Mouse (Mus musculus) B cell, adult 2 months (primary cell): ENCODE measurements around the gene Ndel1.
"Not testable (repeated sequence)": the region's sequence is repeated elsewhere in the genome, so short reads cannot be mapped to it uniquely, and the experiment has no call there.

Experiments
- DNase-seq, 2 experiments: peaks; one replicate each; pipeline ENCODE4 v3.0.0; 2022

The Ndel1 gene

DNA sequence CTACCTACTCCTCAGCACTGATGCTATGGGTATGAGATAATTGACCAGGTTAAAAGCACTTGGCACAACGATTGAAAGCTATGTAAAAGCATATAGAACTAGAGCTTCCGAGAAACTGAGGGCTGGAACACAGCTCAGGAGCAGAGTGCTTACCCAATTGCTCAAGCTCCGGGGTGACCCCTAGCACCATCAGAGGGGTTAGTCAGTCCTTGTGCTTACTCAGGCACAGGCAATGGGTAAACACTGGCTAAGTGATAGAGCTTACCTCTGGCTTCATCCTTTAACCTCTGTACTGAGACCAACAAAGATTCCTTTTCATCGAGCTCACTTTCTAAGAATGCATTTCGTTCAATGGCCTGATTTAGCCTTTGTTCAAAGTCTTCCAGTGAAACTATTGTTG, 32.1 kb downstream of the Ndel1 start:
- DNase-seq = no peak

DNA sequence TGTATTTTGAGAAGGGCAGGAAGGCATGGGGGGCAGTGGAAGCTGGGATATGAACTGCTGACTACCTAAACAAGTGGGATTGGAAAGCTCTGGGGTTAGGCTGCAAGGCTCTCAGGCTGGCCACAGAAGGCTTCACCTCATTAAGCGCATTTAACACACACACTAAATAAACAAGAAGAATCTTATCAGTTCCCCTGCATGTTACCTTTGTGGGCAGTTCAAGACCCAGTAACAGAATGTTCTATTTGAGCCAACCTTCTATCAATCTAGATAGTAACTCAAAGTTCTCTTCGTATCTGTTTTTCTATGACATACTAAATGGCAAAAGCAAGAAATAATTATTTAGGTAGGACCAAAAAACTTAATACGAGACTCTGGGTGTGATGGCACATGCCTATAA, 36.6 kb downstream of the Ndel1 start:
- DNase-seq = no peak

DNA sequence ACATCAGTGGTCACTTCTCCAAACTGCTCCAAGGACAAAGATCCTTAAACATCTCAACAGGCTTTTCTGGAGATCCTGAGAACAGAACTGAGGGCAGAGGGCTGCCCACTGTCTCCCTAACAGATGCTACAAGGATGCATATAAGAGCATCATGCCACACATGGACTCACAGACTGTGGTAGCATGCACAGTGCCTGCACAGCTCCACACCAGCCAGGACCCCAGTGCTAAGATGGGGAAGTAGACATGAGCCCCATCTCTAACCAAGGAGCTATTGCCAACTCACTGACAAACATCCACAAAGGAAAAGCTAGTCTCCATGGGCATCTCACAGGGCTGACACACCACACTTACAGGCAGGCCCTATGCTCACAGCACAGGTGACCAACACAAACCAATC, 38.1 kb downstream of the Ndel1 start:
- no peak for DNase-seq

DNA sequence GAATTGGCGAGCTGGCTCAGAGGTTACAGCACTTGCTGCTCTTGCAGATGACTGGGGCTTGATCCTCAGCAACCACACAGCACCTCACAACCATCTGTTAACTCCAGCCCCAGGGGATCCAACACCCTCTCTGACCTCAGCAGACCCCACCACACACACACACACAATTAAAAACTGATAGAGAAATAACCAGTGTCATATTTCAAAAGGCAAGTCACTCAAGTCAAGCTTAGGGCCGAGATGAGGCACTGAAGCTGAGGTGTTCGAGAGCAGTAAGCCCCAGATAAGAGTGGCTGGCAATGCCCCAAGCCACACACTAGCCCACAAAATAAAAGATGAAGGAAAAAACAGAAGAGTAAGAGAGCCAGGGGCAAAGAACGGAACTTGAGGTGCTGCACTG, 38.9 kb downstream of the Ndel1 start:
- DNase-seq = no peak

DNA sequence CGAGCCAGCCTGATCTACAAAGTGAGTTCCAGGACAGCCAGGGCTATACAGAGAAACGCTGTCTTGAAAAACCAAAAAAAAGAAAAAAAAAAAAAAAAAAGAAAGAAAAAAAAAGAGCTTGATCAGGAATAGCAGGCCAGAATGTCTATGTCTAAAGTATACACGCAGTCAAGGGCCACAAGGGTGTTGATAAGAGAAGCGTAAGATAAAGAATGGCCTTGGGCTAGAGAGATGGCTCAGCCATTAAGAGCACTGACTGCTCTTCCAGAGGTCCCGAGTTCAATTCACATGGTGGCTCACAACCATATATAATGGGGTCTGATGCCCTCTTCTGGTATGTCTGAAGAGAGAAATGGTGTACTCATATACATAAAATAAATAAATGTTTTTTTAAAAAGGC, 40.1 kb downstream of the Ndel1 start:
- DNase-seq = not testable (repeated sequence)

DNA sequence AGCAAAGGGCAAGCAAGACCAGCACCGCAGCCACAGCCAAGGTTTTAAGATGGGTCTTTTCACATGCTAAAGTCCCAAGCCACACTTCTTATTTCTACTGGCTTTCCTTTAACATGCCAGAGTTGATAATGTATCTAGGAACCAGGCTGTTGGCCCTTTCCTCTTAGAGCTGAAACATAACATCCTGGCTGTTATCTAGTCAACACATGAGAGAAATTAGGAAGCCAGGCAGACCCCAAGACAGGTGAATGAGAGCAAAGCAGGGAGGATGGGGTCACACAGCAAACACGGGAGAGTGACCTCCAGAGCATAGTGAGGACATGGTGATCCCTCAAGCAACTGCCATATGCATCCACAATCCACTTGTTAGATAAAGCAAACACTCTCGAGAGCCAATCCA, 44.9 kb downstream of the Ndel1 start:
- no peak for DNase-seq

DNA sequence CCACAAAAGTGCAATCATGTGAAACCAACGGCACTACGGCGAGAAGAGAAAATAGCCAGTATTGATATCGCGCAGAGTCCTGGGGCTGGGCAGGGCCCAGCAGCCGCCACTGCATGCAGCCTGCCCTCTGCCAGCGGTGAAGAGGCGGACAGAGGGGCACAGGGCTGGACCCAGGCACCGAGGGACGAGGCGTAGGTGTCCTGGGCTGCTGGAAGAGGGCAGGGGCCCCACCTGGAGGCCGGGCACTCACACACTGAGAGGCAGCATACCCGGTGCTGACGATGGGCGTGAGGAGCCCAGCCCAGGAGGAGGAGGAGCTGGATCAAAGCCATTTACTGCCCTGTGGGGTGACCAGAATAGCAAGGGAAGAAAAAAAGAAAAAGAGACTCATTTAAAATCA, 49.3 kb downstream of the Ndel1 start:
- DNase-seq = no peak

DNA sequence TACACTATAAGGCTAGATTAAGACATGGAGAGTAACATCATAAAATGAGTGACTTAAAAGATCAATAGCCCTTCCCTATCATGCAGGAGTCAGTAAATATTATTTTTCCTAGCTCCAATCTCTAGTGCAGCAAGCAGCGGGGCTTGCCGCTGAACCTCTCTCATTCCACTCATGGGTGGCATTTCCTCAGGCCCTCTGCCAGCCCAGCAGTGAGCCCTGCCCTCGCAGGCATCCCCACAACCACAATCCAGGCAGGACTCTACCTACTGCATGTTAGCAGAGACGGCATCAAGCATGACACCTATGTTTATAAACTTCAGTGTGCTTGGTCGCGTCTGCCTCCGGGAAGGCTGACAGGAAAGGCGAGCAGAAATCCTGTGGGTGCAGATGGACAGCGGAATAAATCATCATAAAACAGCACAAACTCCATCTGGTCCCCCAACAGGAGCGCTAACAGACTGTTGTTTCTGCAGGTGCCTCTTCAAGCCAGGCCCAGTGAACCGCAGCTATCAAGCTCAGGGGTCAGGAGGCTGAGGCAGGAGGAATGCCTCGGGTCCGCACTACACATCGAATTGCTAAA, 52.3 kb downstream of the Ndel1 start:
- DNase-seq = no peak

DNA sequence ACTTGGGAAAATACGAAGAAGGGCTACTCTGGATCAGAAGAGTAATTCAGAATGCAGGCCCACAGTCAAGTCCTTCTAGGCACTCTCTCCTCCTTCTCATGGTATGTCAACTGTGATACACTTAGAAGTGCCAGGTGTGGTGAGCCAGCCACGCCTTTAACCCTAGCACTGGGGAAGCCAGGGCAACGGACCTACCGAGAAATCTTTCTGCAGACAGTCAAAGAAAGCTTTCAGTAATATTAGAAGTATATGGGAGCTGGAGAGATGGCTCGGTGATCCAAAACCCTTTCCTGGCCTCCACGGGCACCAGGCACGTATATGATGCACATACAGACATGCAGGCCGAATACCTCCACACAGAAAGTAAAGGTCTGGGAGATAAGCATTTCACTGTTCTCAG, 53.2 kb downstream of the Ndel1 start:
- DNase-seq = no peak

DNA sequence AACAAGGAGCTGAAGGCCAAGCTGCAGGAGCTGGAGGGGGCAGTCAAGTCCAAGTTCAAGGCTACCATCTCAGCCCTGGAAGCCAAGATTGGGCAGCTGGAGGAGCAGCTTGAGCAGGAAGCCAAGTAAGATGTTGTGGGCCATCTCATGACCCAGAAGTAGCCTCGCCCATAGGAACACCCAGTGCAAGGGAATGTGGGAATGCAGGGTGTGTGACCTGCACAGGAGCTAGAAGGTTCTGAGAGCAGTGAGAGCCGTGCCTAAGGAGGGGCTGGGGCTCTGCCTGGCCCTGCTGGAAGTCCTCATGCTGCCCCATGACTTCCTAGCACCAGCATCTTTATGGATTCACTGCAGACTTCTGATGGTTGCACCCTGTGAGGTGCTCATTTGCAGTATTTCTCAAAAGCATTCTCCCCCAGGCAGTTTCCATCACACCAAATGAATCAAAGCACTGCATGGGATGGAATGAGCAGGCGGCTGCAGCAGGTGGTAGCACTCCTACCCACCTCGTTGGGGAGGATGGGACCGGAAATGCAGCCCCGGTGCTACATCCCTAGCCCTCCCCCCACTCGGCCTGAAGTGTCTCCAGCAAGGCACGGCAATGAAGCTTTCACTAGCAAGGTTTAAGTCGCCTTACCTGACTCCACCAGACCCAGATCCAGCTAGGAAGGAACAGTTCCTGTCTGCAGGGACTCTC, 59.6 kb downstream of the Ndel1 start:
- DNase-seq = no peak

DNA sequence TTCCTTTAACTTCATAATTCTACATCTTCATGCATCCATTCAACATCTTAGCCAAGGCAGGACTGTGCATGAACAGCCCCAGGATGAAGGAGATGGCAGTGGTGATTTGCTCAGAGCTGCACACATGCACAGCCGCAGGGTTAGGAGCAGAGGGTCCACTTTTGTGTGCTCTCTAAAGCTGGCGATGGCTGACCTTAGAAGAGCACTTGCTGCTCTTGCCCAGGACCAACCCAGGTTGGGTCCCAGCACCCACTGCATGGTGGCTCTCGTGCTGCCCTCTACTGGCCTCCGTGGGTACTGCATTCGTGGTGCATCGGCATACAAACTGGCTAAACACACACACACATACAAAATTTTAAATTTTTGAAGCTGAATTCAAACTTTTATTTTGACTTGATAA, 63.9 kb downstream of the Ndel1 start:
- DNase-seq = peak; percentile 85

DNA sequence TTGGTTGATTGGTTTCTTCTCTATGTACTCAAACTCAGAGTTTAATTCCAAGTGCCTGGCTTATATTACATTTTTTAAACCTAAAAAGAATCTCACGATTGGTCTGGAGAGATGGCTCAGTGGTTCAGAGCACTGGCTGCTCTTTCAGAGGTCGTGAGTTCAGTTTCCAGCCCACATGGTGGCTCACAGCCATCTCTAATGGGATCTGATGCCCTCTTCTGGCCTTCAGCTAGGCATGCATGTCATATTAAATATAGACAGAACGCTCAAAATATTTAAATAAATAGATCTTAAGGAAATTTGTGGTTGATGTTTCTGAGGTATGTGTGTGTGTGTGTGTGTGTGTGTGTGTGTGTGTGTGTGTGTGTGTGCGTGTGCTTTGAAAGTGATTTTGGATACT, 66.5 kb downstream of the Ndel1 start:
- no peak for DNase-seq

DNA sequence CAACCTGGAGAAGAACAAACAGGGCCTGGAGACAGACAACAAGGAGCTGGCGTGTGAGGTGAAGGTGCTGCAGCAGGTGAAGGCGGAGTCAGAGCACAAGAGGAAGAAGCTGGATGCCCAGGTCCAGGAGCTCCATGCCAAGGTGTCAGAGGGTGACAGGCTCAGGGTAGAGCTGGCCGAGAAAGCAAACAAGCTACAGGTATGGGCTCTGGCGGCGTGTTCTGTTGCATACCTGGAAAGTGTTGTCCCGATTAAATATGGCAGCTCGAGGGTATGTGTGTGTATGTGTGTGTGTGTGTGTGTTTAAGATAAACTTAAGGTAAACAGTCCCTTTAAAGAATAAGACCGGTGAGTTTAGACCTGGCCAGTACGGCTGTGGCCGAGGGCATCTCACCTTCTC, 73.4 kb downstream of the Ndel1 start:
- no peak for DNase-seq

DNA sequence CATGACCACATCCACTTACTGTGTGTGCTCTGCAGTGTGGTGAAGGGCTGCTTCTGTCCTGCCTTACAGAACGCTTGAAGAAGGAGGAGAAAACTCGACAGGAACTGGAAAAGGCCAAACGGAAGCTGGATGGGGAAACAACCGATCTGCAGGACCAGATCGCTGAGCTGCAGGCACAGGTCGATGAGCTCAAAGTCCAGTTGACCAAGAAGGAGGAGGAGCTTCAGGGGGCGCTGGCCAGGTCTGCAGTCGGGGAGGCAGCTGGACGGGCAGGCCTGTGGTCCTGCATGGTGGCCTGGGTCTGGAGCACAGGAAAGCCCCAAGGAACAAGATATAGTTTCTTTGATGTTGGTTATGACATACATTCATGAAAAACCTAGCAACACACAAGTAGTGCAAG, 79.9 kb downstream of the Ndel1 start:
- DNase-seq = no peak

DNA sequence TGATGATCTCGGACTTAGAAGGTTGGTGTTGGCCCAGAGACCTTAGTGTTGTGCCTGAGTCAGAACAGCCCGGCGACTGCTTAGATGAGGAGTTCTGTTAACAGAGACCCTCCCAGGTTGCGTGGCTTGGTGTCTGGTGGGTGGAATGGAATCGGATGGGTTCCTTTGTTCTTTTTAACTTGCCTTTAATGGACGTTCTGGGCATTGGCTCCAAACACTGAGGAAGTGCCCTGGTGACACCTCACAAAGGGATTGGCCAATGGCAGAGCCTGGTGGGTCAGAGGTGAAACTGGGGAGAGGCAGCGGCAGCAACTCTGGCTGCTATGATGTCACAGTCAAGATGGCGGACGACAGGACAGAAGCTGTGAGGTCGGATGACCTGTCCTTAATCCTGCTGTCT, 80.9 kb downstream of the Ndel1 start:
- no peak for DNase-seq

DNA sequence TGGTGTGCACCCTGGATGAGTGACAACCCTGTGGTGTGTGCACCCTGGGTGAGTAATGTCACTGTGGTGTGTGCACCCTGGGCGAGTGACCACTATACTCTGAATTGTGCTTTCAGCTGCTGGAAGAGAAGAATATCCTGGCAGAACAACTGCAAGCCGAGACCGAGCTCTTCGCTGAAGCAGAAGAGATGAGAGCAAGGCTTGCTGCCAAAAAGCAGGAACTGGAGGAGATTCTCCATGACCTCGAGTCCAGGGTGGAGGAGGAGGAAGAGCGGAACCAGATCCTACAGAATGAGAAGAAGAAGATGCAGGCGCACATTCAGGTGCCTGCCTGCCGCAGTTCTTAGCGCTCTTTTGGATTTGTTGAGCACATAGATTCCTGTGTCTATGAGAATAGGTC, 84.4 kb downstream of the Ndel1 start:
- no peak for DNase-seq

DNA sequence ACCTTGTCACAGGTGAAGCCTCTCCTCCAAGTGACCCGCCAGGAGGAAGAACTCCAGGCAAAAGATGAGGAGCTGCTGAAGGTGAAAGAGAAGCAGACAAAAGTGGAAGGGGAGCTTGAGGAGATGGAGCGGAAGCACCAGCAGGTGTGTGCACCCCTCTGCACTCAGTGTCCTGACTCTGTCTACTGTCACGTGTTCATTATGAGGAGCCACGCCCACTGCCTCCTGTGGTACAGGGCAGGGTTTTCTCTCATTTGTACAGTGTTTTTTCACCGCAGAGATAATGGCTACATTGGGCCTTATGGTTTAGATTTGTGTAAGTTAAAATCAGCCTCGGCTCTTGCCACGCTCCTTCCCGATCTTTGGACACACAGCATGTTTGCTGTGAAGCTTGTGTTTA, 85.8 kb downstream of the Ndel1 start:
- no peak for DNase-seq

DNA sequence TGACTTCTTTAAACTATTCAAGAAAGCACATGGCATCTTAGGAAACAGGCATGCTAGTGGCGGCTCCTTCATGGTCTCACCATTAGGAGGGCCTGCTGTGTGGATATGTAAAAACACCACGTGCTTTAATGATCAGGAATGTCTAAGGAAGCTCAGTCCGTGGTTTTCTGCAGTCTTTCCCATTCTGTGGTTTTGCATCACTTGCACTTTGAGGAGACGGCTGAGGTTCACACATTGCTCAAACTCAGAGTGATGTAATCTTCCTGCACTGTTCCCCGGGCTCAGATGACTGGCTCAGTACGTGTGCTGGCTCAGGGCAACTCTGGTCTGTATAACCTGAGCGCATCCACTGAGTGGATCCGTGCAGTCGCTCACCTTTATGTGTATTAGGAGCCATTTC, 89.3 kb downstream of the Ndel1 start:
- no peak for DNase-seq

DNA sequence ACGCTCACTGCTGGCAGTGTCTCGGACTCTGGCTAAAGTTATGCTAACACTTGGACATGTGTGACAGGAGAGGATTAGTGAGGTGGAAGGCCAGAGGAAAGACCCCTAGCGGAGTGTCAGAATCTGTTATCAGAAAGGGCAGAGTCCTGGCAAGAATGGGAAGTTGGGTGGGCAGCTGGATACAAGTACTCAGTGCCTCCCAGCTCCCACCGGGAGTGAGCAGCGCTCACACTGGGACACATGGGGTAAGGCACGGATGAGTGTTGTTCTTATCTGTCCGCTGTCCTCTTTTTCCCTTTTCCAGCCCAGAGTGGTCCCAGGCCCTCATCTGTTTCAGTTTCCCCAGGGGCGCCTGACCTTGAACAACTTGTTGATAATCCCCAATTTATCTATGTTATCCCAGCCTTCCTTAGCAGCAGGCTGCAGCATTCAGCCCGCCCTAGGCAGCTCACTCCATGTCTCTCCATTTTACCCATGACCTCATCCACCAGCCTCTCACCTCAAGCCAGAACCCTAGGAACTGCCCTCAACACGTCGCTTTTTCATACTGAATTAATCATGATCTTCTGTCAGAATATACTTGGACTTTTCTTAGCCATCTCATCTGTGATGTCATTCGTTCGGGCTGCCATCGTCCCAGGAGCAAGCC, 91.1 kb downstream of the Ndel1 start:
- no peak for DNase-seq

DNA sequence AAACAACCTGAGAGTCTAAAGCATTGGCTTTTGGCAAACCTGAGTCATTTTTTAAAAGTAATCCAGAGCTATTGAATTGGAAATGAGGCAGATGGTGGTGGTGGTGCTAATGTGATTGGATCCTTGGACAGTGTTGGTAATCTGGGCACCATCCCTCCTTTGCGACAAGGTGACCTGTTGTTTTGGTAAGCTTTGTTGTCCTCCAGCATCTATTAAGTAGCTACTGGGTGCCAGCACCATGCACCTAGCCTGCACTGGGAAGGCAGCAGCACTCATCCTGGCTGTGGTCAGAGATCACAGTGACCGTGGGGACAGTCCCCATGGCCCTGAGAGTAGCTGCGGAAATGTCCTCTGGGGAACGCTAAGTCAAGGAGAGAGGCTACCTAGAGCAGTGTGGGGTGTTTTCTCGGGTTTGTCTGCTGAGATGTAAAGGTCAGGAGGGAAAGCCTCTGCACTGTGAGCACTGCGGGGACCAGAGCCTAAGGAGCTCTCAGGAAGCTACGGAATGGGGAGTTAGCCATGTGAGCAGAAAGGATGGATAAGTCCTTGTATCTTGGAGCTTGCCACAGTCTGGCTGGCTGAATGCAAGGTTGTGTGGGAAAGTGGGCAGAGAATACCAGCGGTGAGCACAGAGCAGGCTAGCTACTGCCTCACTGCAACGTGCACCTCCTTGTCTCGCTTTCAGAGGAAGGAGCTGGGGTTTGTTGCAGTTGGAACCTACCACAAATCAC, 91.8 kb downstream of the Ndel1 start:
- no peak for DNase-seq

DNA sequence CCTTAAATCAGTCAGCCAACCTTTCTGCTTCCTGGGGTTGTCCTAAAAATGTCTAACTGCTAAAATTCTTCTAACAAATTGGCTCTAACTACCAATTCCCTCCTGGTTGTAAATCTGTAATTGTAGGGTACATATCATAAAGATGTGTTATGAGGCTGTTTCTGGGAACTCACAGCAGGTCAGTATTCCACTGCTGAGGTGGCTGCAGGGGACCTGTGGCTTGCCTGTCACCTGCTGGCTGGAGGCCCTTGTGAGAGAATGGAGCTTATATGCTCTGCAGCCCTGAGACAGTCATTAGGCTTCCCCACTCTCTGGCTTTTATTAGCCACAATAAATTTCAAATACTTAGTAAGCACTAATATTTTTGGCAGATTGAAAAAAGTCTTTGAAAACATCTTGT, 92.8 kb downstream of the Ndel1 start:
- no peak for DNase-seq

DNA sequence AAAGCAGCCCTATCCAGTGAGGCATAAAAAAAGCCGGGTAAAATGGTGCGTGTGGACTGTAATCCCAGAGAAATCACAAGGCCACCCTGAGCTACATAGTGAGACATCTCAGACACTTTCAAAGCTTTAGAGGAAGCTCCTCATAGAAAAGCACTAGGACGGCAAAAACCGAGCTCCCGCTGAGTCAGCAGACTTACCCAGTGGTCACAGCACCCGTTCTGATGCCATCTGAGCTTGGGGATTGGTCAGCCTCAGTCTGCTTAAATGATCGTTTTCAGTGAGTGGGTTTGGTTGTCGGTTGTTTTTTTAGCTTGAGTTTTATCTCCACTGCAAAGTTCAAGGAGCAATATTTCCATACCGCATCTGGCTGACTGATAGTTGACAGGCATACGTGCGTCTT, 93.7 kb downstream of the Ndel1 start:
- no peak for DNase-seq

DNA sequence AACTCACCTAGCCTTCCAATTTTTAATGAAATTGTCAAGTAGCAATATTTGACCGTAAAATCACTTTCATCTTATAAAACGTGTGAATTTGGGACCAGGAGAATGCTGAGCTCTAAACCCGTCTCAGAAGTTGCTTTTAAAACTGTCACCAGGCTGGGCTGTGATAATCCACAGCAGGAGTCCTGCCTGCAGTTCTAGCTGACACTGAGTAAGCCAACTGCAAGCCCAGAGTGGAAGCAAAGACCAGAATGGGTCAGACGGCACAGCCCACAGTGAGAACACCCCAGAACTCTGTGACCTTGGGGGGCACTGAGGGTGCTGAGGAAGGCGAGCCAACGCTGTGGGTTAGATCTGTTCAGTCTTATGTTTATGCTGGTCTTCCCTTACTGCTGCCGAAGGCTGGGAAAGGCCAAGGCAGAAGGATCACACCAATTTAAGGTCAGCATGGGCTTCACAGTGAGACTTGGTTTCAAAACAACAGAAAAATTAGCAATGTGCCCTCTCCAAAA, 95.5 kb downstream of the Ndel1 start:
- DNase-seq = no peak
